Mouse (Mus musculus): ENCODE data around the gene Lta.

DNA sequence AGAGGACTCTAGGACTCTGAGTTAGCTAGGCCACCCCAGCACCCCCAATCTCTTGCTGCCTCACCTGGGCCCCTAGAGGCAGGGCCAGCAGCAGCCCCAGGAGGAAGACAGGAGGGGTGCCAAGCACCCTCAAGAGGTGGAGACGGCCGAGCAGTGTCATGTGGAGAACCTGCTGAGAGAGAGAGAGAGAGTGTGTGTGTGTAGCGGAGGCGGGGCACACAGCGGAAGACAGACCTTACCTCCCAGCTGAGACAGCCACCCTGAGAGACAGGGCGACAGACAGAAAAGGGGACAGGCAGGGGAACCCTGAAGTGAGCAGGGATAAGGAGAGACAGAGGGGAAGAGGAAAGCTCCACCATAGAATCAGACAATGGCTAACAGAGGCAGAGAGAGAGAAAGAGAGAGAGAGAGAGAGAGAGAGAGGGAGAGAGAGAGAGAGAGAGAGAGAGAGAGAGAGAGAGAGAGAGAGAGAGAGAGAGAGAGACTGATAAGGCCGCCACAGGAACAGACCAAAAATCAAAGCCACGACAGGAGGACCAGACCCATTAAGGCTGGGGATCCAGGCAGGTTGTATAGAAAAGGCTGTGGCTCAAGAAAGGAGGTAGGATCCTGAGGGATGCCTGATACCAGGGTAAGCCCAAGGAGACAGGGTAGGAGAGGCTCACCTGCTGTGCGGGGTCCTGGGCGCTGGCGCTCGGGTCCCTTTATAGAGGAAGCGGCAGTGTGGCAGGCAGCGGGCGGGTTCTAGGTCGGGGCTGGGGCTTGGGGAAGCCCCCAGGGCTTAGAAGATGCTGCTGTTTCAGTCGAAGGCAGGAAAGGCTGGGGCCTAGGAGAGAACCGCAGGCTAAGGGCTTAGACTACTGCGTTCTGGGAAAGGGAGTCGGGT, at the start of gene Lta:
- TF ChIP-seq CTCF (IDR thresholded peaks at IDR 0.05) = no peak
- no peak for TF ChIP-seq POLR2A (IDR thresholded peaks at IDR 0.05; ENCODE audit: insufficient read depth, low read depth, low read length)

Measured in heart, adult 2 months (tissue).